Mouse (Mus musculus): Measurements from ENCODE around the gene A4galt. TPM values are rescaled to one million over a fixed set of nuclear protein-coding genes. Genes with fewer than 3 reads are reported as not detected.

A4galt gene
- total and polyA plus RNA-seq, 3 experiments = 11.2 to 23.6 (median 15.9) TPM

DNA sequence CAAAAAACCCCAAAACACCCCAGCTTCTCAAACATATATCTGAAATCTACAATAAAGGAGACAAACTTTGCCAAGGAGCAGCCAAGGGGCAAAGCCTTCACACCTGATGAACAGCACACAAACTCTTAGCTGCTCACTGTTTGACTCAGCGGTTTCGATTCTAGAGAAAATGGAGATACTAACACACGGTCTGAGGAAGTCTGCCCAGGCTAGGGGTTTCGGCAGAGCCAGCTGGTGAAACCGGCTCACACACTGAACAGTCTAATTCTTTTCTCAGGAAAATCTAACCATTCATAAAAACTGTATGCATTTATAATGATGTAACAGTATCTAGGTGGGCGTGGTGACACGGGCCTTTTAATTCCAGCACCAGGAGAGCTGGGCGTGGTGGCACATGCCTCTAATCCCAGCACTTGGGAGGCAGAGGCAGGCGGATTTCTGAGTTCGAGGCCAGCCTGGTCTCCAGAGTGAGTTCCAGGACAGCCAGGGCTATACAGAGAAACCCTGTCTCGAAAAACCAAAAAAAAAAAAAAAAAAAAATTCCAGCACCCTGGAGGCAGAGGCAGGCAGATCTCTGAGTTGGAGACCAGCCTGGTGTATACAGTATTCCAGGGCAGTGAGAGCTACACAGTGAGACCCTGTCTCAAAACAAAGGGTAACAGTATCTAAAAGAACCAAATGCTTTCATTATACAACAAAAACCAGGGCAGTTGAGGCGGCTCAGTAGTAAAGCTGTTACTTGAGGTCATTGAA is 1.9 kb downstream of the A4galt start (continued):
- TF ChIP-seq KAT2A (IDR thresholded peaks at IDR 0.05; ENCODE audit: insufficient replicate concordance, low read length) (no peak), USF1 (IDR thresholded peaks at IDR 0.05; ENCODE audit: low read depth, low read length) (no peak), TBP (conservative IDR thresholded peaks at IDR 0.05; ENCODE audit: low read depth, low read length) (peak; percentile 46; the same call in 1 of the 2 replicates), RCOR1 (conservative IDR thresholded peaks at IDR 0.05; ENCODE audit: low read depth, low read length) (peak; percentile 88), GABPA (IDR thresholded peaks at IDR 0.05; ENCODE audit: insufficient replicate concordance, low read depth, low read length) (no peak), ZMIZ1 (IDR thresholded peaks at IDR 0.05; ENCODE audit: low read depth, low read length) (peak; percentile 15; the same call in 1 of the 2 replicates), ELF1 (IDR thresholded peaks at IDR 0.05; ENCODE audit: low read depth, low read length) (no peak), MEF2A (IDR thresholded peaks at IDR 0.05; ENCODE audit: borderline replicate concordance, low read depth, low read length) (peak; percentile 81), CHD1 (IDR thresholded peaks at IDR 0.05; ENCODE audit: low read depth, low read length) (no peak; the same call in 1 of the 2 replicates), NELFE (IDR thresholded peaks at IDR 0.05; ENCODE audit: low read depth, low read length) (no peak), UBTF (IDR thresholded peaks at IDR 0.05; ENCODE audit: low read depth, low read length) (no peak), IRF4 (IDR thresholded peaks at IDR 0.05; ENCODE audit: low read depth, low read length) (peak; percentile 100)

DNA sequence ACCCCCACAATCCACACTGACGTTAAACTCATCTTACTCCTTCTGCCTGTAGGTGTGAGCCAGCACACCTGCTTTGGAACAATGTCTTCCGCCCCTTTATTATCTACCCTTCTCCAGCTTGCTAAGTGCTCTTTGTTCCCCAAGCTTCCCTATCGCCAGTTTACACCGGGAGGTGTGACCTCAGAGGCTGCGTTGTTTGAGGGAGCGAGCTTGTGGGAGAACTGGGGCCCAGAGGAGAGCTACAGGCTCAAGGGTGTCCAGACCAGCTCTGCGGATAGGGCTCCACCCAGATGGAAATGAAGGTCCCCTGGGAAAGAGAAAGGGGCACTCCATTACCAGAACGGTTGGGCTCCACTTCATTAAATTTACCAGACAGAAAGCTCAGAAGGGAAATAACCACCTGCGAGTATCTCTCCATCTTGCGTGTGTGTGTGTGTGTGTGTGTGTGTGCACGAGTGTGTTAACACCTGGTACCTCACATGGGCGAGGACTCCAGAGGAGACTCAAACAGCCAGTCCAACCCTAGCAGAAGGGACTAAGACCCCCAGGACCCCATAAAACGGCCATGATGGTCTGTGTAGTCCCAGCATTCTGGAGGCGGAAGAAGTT is 3.2 kb downstream of the A4galt start:
- H3K27ac ChIP-seq (ENCODE audit: insufficient read depth, low read depth) = peak overlapping the region; percentile 97
- dilution Hi-C loops (cut with MboI; ENCODE audit: extremely low pct_ligation_motif_present, extremely low pct_unique_long_range_greater_than_20kb, low sequenced_read_pairs) = no loop called here
- H3K36me3 ChIP-seq (replicated peaks in 1 of 2; ENCODE audit: control insufficient read depth in 1 of 2, insufficient read depth in 1 of 2, low read length in 1 of 2) = peaks cover 0 to 12% of the 10 kb centered on the region in 2 experiments
- in situ Hi-C loops (cut with MboI; ENCODE audit: low pct_ligation_motif_present, low pct_unique_long_range_greater_than_20kb, low sequenced_read_pairs) = loop anchor here (5.0 kb wide), 1 partner anchor 36 kb away; no protein-coding TSS in a partner anchor
- H3K4me3 ChIP-seq (replicated peaks in 1 of 3; ENCODE audit: low read depth in 2 of 3, low read length in 2 of 3, poor library complexity in 1 of 3) = no peak overlapping the region
- H3K79me2 ChIP-seq (replicated peaks; ENCODE audit: control insufficient read depth, extremely low read depth, insufficient read depth, poor library complexity, severe bottlenecking) = peaks cover 11% of the 10 kb centered on the region; the same call in 1 of the 2 replicates
- H3K9me3 ChIP-seq (replicated peaks; ENCODE audit: low read length) = peaks cover 4% of the 10 kb centered on the region
- peak overlapping the region; percentile 80 for H3K4me2 ChIP-seq (ENCODE audit: insufficient read depth, low read depth, poor library complexity, severe bottlenecking)
- no peaks in the 10 kb centered on the region for H3K27me3 ChIP-seq (replicated peaks)
- peak overlapping the region; percentile 39; the same call in 1 of the 2 replicates for H3K9ac ChIP-seq (ENCODE audit: insufficient read depth, low read depth)
- H3K4me1 ChIP-seq (ENCODE audit: control insufficient read depth in 1 of 2, insufficient read depth in 2 of 2) = peaks cover 6 to 46% of the 10 kb centered on the region in 2 experiments
- peak; percentile 97 for DNase-seq (ENCODE audit: extremely low read depth)
- TF ChIP-seq MYC (IDR thresholded peaks at IDR 0.05; ENCODE audit: low read depth, low read length) = 0 out of 2 replicates have a peak, but pooled peaks have one; percentile 32
- no peak for TF ChIP-seq MXI1 (IDR thresholded peaks at IDR 0.05; ENCODE audit: low read depth, low read length)
- no peak for TF ChIP-seq ZKSCAN1 (IDR thresholded peaks at IDR 0.05; ENCODE audit: borderline replicate concordance, low read depth, low read length)
- no peak for TF ChIP-seq USF1 (IDR thresholded peaks at IDR 0.05; ENCODE audit: low read depth, low read length)
- peak; percentile 7; the same call in 1 of the 2 replicates for TF ChIP-seq ELF1 (IDR thresholded peaks at IDR 0.05; ENCODE audit: low read depth, low read length)
- TF ChIP-seq EP300 (IDR thresholded peaks at IDR 0.05; ENCODE audit: low read length) = peak; percentile 91
- TF ChIP-seq NELFE (IDR thresholded peaks at IDR 0.05; ENCODE audit: low read depth, low read length) = peak; percentile 5; the same call in 1 of the 2 replicates
- TF ChIP-seq SMC3 (IDR thresholded peaks at IDR 0.05; ENCODE audit: low read depth, low read length) = 0 out of 2 replicates have a peak, but pooled peaks have one; percentile 1
- no peak for TF ChIP-seq POLR2AphosphoS2 (IDR thresholded peaks at IDR 0.05; ENCODE audit: low read depth, low read length)
- TF ChIP-seq IRF4 (IDR thresholded peaks at IDR 0.05; ENCODE audit: low read depth, low read length) = peak; percentile 85
- TF ChIP-seq CHD2 (IDR thresholded peaks at IDR 0.05; ENCODE audit: low read length) = peak; percentile 47; the same call in 1 of the 2 replicates
- peak; percentile 44 for TF ChIP-seq MAZ (IDR thresholded peaks at IDR 0.05; ENCODE audit: low read depth, low read length)
- TF ChIP-seq HCFC1 (IDR thresholded peaks at IDR 0.05; ENCODE audit: low read depth, low read length) = no peak
- TF ChIP-seq MAX (IDR thresholded peaks at IDR 0.05; ENCODE audit: low read length) = peak; percentile 74
- no peak for TF ChIP-seq ZC3H11A (IDR thresholded peaks at IDR 0.05; ENCODE audit: low read depth, low read length)
- peak; percentile 97 for TF ChIP-seq TCF12 (IDR thresholded peaks at IDR 0.05; ENCODE audit: low read depth, low read length)
- peak; percentile 97 for TF ChIP-seq BHLHE40 (IDR thresholded peaks at IDR 0.05; ENCODE audit: low read depth, low read length)
- no peak for TF ChIP-seq RCOR1 (conservative IDR thresholded peaks at IDR 0.05; ENCODE audit: low read depth, low read length)
- TF ChIP-seq UBTF (IDR thresholded peaks at IDR 0.05; ENCODE audit: low read depth, low read length) = no peak
- no peak for TF ChIP-seq NRF1 (IDR thresholded peaks at IDR 0.05; ENCODE audit: low read depth, low read length)
- TF ChIP-seq ZMIZ1 (IDR thresholded peaks at IDR 0.05; ENCODE audit: low read depth, low read length) = no peak
- TF ChIP-seq KAT2A (IDR thresholded peaks at IDR 0.05; ENCODE audit: insufficient replicate concordance, low read length) = no peak
- TF ChIP-seq RAD21 (IDR thresholded peaks at IDR 0.05; ENCODE audit: low read depth, low read length) = no peak; the same call in 1 of the 2 replicates
- peak; percentile 71; the same call in 1 of the 2 replicates for TF ChIP-seq MEF2A (IDR thresholded peaks at IDR 0.05; ENCODE audit: borderline replicate concordance, low read depth, low read length)
- TF ChIP-seq SIN3A (IDR thresholded peaks at IDR 0.05; ENCODE audit: low read length) = peak; percentile 75
- no peak; the same call in 1 of the 2 replicates for TF ChIP-seq JUND (conservative IDR thresholded peaks at IDR 0.05; ENCODE audit: low read depth, low read length)
- TF ChIP-seq JUN (IDR thresholded peaks at IDR 0.05; ENCODE audit: insufficient read depth, low read depth, low read length) = no peak; the same call in 1 of the 2 replicates
- TF ChIP-seq POLR2A (IDR thresholded peaks at IDR 0.05; ENCODE audit: low read depth, low read length) = peak; percentile 70
- TF ChIP-seq TBP (conservative IDR thresholded peaks at IDR 0.05; ENCODE audit: low read depth, low read length) = peak; percentile 58; the same call in 1 of the 2 replicates

All from CH12.LX (cell line).